Mouse (Mus musculus): ENCODE results near the gene U90926.

DNA sequence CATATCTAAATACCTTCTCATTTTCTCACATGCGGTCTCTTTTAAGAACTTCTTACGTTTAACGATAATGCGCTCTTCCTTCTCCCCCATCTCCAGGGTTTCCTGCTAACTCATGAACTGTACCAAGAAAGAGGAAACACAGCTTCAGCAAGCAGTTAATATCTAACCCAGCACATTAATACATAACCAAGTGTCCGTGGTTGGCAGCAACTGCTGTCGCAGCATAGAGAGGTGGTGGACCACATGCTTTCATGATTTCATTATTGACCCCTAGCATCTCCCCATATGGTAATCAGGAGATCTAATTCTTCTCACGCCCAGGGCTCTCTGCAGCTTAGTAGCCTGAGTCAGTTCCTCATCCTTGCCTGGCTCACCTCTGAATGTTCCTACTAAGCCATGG is 10.0 kb downstream of the U90926 start:
- no peak for TF ChIP-seq CTCF (IDR thresholded peaks at IDR 0.05; ENCODE audit: low read depth)
- no peak for TF ChIP-seq EP300 (IDR thresholded peaks at IDR 0.05; ENCODE audit: low read depth)

Measured in heart, postnatal 0 days (tissue).